Mouse (Mus musculus): ENCODE measurements around the gene Gan. TPM values are rescaled to one million over a fixed set of nuclear protein-coding genes. Genes with fewer than 3 reads are reported as not detected.

Gan gene
- polyA plus RNA-seq, 1 experiment from 2014 or later = 0.60 TPM

GRCm38 (mm10) chr8:117126411-117126810 lies 31.5 kb upstream of the Gan start:
- Histone ChIP-seq H3K4me2 (ENCODE audit: low read depth, low read length) (no peak overlapping the region), H3K36me3 (replicated peaks; ENCODE audit: insufficient read depth, low read length) (no peaks in the 10 kb centered on the region; the same call in 1 of the 2 replicates), H3K27ac (ENCODE audit: low read depth) (no peak overlapping the region), H3K9ac (replicated peaks) (no peak overlapping the region), H3K4me3 (ENCODE audit: low read depth, low read length) (no peak overlapping the region), H3K4me1 (ENCODE audit: insufficient read depth) (no peaks in the 10 kb centered on the region), H3K27me3 (ENCODE audit: insufficient read depth, low read length) (no peaks in the 10 kb centered on the region), H3K9me3 (ENCODE audit: low read length) (no peaks in the 10 kb centered on the region)
- DNase-seq (no peak), ATAC-seq (no peak)
- WGBS (ENCODE audit: insufficient replicate concordance) = 63% methylated on average over 3 of the region's 3 CpGs
- TF ChIP-seq EP300 (IDR thresholded peaks at IDR 0.05; ENCODE audit: low read depth) = no peak
- TF ChIP-seq CTCF (IDR thresholded peaks at IDR 0.05; ENCODE audit: low read depth) = no peak

DNA sequence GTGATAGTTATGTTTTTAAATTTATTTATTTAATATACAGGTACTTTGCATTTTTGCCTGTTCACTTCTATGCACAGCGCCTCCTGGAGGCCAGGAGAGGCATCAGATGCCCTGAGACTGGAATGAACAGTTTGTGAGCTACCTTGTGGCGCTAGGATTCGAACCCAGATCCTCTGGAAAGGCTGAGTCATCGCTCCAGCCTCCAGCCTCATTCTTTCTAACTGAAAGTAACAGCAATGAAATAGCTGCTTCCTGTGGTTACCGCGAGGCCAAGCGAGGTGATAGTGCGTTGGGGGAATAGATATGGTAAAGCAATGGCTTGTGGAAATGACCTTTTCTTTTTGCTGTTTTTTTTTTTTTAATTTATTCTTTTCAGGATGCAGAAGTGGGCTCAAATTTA lies 30.9 kb upstream of the Gan start:
- H3K9ac ChIP-seq (replicated peaks) = no peak overlapping the region
- DNase-seq = no peak
- H3K9me3 ChIP-seq (ENCODE audit: low read length) = no peaks in the 10 kb centered on the region
- 51% methylated on average over 8 of the region's 8 CpGs for WGBS (ENCODE audit: insufficient replicate concordance)
- H3K4me2 ChIP-seq (ENCODE audit: low read depth, low read length) = no peak overlapping the region
- ATAC-seq = no peak
- TF ChIP-seq EP300 (IDR thresholded peaks at IDR 0.05; ENCODE audit: low read depth) (no peak), CTCF (IDR thresholded peaks at IDR 0.05; ENCODE audit: low read depth) (peak; percentile 48)
- no peak overlapping the region for H3K4me3 ChIP-seq (ENCODE audit: low read depth, low read length)
- no peaks in the 10 kb centered on the region for H3K27me3 ChIP-seq (ENCODE audit: insufficient read depth, low read length)
- no peaks in the 10 kb centered on the region; the same call in 1 of the 2 replicates for H3K36me3 ChIP-seq (replicated peaks; ENCODE audit: insufficient read depth, low read length)
- no peak overlapping the region for H3K27ac ChIP-seq (ENCODE audit: low read depth)
- H3K4me1 ChIP-seq (ENCODE audit: insufficient read depth) = no peaks in the 10 kb centered on the region

DNA sequence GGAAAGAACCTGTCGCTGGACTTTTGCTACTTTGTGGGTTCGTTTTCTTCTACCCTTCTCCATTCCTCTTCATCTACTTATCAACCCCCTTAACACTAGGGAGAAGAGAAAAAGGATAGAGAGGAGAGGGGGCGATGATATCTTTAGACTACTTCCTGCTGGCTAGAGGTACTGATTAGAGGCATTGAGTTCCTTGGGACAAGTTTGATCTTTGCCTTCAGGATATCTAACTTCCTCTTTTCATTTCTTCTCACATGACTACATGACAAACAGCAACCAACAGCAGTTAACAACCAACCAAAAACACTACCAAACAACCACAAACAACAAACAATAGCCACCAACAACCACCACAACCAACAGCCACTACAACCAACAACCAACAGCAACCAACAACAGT lies 24.2 kb upstream of the Gan start:
- Histone ChIP-seq H3K4me1 (ENCODE audit: insufficient read depth) (peaks cover 6% of the 10 kb centered on the region), H3K4me3 (ENCODE audit: low read depth, low read length) (no peak overlapping the region), H3K4me2 (ENCODE audit: low read depth, low read length) (no peak overlapping the region), H3K9me3 (ENCODE audit: low read length) (no peaks in the 10 kb centered on the region), H3K36me3 (replicated peaks; ENCODE audit: insufficient read depth, low read length) (no peaks in the 10 kb centered on the region), H3K9ac (replicated peaks) (no peak overlapping the region), H3K27ac (ENCODE audit: low read depth) (no peak overlapping the region), H3K27me3 (ENCODE audit: insufficient read depth, low read length) (no peaks in the 10 kb centered on the region)
- ATAC-seq (no peak), DNase-seq (no peak)
- 56% methylated on average over 3 of the region's 3 CpGs for WGBS (ENCODE audit: insufficient replicate concordance)
- TF ChIP-seq EP300 (IDR thresholded peaks at IDR 0.05; ENCODE audit: low read depth) = no peak
- TF ChIP-seq CTCF (IDR thresholded peaks at IDR 0.05; ENCODE audit: low read depth) = no peak

GRCm38 (mm10) chr8:117136351-117136750 lies 21.6 kb upstream of the Gan start:
- H3K4me1 ChIP-seq (ENCODE audit: insufficient read depth) = peaks cover 6% of the 10 kb centered on the region
- WGBS (ENCODE audit: insufficient replicate concordance) = 52% methylated on average over 4 of the region's 4 CpGs

DNA sequence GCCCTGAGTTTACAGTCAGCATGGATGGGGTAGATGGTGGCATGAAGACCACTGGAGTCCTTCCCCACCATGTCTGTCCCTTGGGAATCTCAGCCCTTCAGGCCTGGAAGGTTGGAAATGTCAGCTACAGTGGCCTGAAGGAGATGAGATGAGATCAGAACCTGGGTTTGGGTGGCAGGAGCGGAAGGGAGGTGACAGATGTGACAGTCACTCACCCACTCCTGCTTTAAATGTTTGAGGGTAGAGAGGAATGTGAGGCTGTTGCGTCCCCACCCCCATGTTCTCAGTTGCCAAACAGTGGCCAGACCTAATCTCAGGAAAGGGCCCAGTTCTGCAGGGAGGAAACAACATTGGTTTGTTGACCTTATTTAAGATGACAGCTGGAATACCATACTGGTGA lies 21.2 kb upstream of the Gan start:
- H3K9me3 ChIP-seq (ENCODE audit: low read length) = no peaks in the 10 kb centered on the region
- H3K27me3 ChIP-seq (ENCODE audit: insufficient read depth, low read length) = no peaks in the 10 kb centered on the region
- no peak overlapping the region for H3K4me2 ChIP-seq (ENCODE audit: low read depth, low read length)
- no peak for TF ChIP-seq CTCF (IDR thresholded peaks at IDR 0.05; ENCODE audit: low read depth)
- TF ChIP-seq EP300 (IDR thresholded peaks at IDR 0.05; ENCODE audit: low read depth) = no peak
- no peak for ATAC-seq
- H3K27ac ChIP-seq (ENCODE audit: low read depth) = no peak overlapping the region
- peaks cover 6% of the 10 kb centered on the region for H3K4me1 ChIP-seq (ENCODE audit: insufficient read depth)
- no peak overlapping the region for H3K9ac ChIP-seq (replicated peaks)
- no peak overlapping the region for H3K4me3 ChIP-seq (ENCODE audit: low read depth, low read length)
- 46% methylated on average over 2 of the region's 2 CpGs for WGBS (ENCODE audit: insufficient replicate concordance)
- H3K36me3 ChIP-seq (replicated peaks; ENCODE audit: insufficient read depth, low read length) = no peaks in the 10 kb centered on the region
- DNase-seq = no peak

More at GRCm38 (mm10) chr8:117136351-117136750, 21.6 kb upstream of the Gan start:
- Histone ChIP-seq H3K27ac (ENCODE audit: low read depth) (no peak overlapping the region), H3K27me3 (ENCODE audit: insufficient read depth, low read length) (no peaks in the 10 kb centered on the region), H3K4me3 (ENCODE audit: low read depth, low read length) (no peak overlapping the region), H3K9me3 (ENCODE audit: low read length) (no peaks in the 10 kb centered on the region), H3K9ac (replicated peaks) (no peak overlapping the region), H3K36me3 (replicated peaks; ENCODE audit: insufficient read depth, low read length) (no peaks in the 10 kb centered on the region), H3K4me2 (ENCODE audit: low read depth, low read length) (no peak overlapping the region)
- TF ChIP-seq EP300 (IDR thresholded peaks at IDR 0.05; ENCODE audit: low read depth) (no peak), CTCF (IDR thresholded peaks at IDR 0.05; ENCODE audit: low read depth) (no peak)
- DNase-seq = no peak
- no peak for ATAC-seq

GRCm38 (mm10) chr8:117137357-117137756 lies 20.6 kb upstream of the Gan start:
- peak; percentile 23 for DNase-seq
- H3K4me3 ChIP-seq (ENCODE audit: low read depth, low read length) = no peak overlapping the region
- H3K9ac ChIP-seq (replicated peaks) = no peak overlapping the region
- H3K36me3 ChIP-seq (replicated peaks; ENCODE audit: insufficient read depth, low read length) = no peaks in the 10 kb centered on the region
- no peak for TF ChIP-seq EP300 (IDR thresholded peaks at IDR 0.05; ENCODE audit: low read depth)
- TF ChIP-seq CTCF (IDR thresholded peaks at IDR 0.05; ENCODE audit: low read depth) = no peak
- no peak overlapping the region for H3K27ac ChIP-seq (ENCODE audit: low read depth)
- peaks cover 6% of the 10 kb centered on the region for H3K4me1 ChIP-seq (ENCODE audit: insufficient read depth)
- 26% methylated on average over 11 of the region's 11 CpGs for WGBS (ENCODE audit: insufficient replicate concordance)
- no peaks in the 10 kb centered on the region for H3K9me3 ChIP-seq (ENCODE audit: low read length)
- no peaks in the 10 kb centered on the region for H3K27me3 ChIP-seq (ENCODE audit: insufficient read depth, low read length)
- H3K4me2 ChIP-seq (ENCODE audit: low read depth, low read length) = peak overlapping the region; percentile 24; the same call in 1 of the 2 replicates
- peak; percentile 70 for ATAC-seq

DNA sequence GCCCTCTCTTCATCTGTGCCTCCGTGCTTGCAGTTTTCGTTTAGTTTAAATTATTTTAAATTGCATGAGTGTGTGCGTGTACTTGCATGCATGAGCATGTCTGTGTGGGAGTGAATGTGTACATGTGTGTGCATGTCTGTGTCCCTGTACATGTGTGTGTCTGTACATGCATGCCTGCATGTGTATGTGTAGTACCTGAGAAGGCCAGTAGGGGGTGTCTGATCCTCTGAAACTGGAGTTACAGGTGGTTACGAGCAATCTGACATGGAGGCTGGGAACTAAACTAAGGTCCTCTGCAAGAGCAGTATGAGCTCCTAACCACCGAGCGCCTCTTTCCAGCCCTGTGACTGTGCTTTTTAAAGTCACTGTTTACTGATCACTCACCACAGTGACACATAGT lies 9.4 kb upstream of the Gan start:
- TF ChIP-seq CTCF (IDR thresholded peaks at IDR 0.05; ENCODE audit: low read depth) (peak; percentile 65), EP300 (IDR thresholded peaks at IDR 0.05; ENCODE audit: low read depth) (no peak)
- no peaks in the 10 kb centered on the region for H3K4me1 ChIP-seq (ENCODE audit: insufficient read depth)
- no peak overlapping the region for H3K27ac ChIP-seq (ENCODE audit: low read depth)
- H3K4me2 ChIP-seq (ENCODE audit: low read depth, low read length) = no peak overlapping the region
- H3K9ac ChIP-seq (replicated peaks) = no peak overlapping the region
- WGBS (ENCODE audit: insufficient replicate concordance) = 83% methylated on average over 6 of the region's 6 CpGs
- H3K36me3 ChIP-seq (replicated peaks; ENCODE audit: insufficient read depth, low read length) = no peaks in the 10 kb centered on the region
- no peaks in the 10 kb centered on the region for H3K9me3 ChIP-seq (ENCODE audit: low read length)
- H3K4me3 ChIP-seq (ENCODE audit: low read depth, low read length) = no peak overlapping the region
- ATAC-seq (no peak), DNase-seq (no peak)
- H3K27me3 ChIP-seq (ENCODE audit: insufficient read depth, low read length) = no peaks in the 10 kb centered on the region
